Mouse (Mus musculus) hindbrain, embryonic 11.5 days (tissue): Measurements from ENCODE around the gene Serpinb6c. TPM values are rescaled to one million over a fixed set of nuclear protein-coding genes. Genes with fewer than 3 reads are reported as not detected.

Source experiments
- ATAC-seq: fragments of 200-750 bp; cut with Nextera tagmentation; 2 replicates; pipeline ENCODE4 v1.8.0; 2017; ENCODE audit warnings: mild to moderate bottlenecking, moderate TSS enrichment, moderate library complexity; ENCODE audit not compliant: low FRiP score
- DNase-seq: peaks from one replicate; pipeline ENCODE4 v3.0.0-alpha.2; 2015; ENCODE audit warnings: low spot score
- H3K27ac ChIP-seq: fragments of 300-500 bp; sonication (generic); 2 replicates; pipeline ENCODE4 v1.5.1; 2014; ENCODE audit warnings: mild to moderate bottlenecking, low read depth, low read length
- H3K27me3 ChIP-seq: fragments of 300-500 bp; sonication (generic); 2 replicates; pipeline ENCODE4 v1.6.1; 2014; ENCODE audit warnings: mild to moderate bottlenecking, low read length, moderate library complexity, mixed read lengths; ENCODE audit not compliant: control insufficient read depth, insufficient read depth
- H3K36me3 ChIP-seq: fragments of 300-500 bp; sonication (generic); 2 replicates; pipeline ENCODE4 v1.6.1; 2014; ENCODE audit warnings: mild to moderate bottlenecking, low read length, moderate library complexity, mixed read lengths; ENCODE audit not compliant: control insufficient read depth, insufficient read depth
- H3K4me1 ChIP-seq: fragments of 300-500 bp; sonication (generic); replicated peaks from 2 replicates; pipeline ENCODE4 v1.6.1; 2014; ENCODE audit warnings: low read length, mixed read lengths; ENCODE audit not compliant: control insufficient read depth, insufficient read depth
- H3K4me2 ChIP-seq: fragments of 300-500 bp; sonication (generic); replicated peaks from 2 replicates; pipeline ENCODE4 v1.6.1; 2014; ENCODE audit warnings: mild to moderate bottlenecking, low read depth, low read length
- H3K4me3 ChIP-seq: fragments of 300-500 bp; sonication (generic); 2 replicates; pipeline ENCODE4 v1.5.1; 2014; ENCODE audit warnings: low read depth, low read length
- H3K9ac ChIP-seq: fragments of 300-500 bp; sonication (generic); 2 replicates; pipeline ENCODE4 v1.6.1; 2014; ENCODE audit warnings: low read depth, low read length
- H3K9me3 ChIP-seq: fragments of 300-500 bp; sonication (generic); 2 replicates; pipeline ENCODE4 v1.6.1; 2016; ENCODE audit warnings: low read length; ENCODE audit not compliant: control insufficient read depth
- WGBS: fragments of 180-500 bp; shearing (Covaris S2); extraction: QIAGEN DNeasy Blood & Tissue Kit; methylation state at CpG from one replicate; pipeline ENCODE4 v1.1.7; 2014; 5-methylcytosine and 5-hydroxymethylcytosine counted together
- polyA plus RNA-seq: library from polyadenylated mRNA; unstranded; fragments of >200 nt; fragmentation: Nextera tagmentation; extraction: Ambion mirVana; gene quantifications from 2 replicates; pipeline ENCODE4 v1.2.1, GENCODE M21; 2014

Gene Serpinb6c
- polyA plus RNA-seq, 1 experiment from 2014 or later = not detected

- H3K4me1 ChIP-seq = no peaks in the 10 kb centered on the region
- H3K27me3 ChIP-seq = no peaks in the 10 kb centered on the region
- no peak for DNase-seq
- no peak within 1 kb of the TSS for H3K4me2 ChIP-seq
- ATAC-seq = no peak
- H3K27ac ChIP-seq = no peak within 1 kb of the TSS
- H3K36me3 ChIP-seq = no peaks in the 10 kb centered on the region
- H3K9ac ChIP-seq = no peak within 1 kb of the TSS
- H3K9me3 ChIP-seq = no peaks in the 10 kb centered on the region
- no peak within 1 kb of the TSS for H3K4me3 ChIP-seq
- WGBS = 73% methylated on average over 1 of the region's 1 CpGs
Observed at GRCm38 (mm10) chr13:33843308-33843707, 62.2 kb downstream of the Serpinb6c start, which contains the start of gene Serpinb6e. TSS of gene Serpinb6e (minus strand) at chr13:33843408.

- Histone ChIP-seq H3K4me2 (no peak overlapping the region), H3K4me1 (no peaks in the 10 kb centered on the region), H3K27ac (no peak overlapping the region), H3K9me3 (0 out of 2 replicates have a peak, but pooled peaks cover 2% of the 10 kb centered on the region), H3K36me3 (no peaks in the 10 kb centered on the region), H3K9ac (no peak overlapping the region), H3K4me3 (no peak overlapping the region), H3K27me3 (no peaks in the 10 kb centered on the region)
- no peak for DNase-seq
- WGBS = 95% methylated on average over 2 of the region's 2 CpGs
- ATAC-seq = no peak
Observed at GRCm38 (mm10) chr13:33830751-33831150, 74.8 kb downstream of the Serpinb6c start.

Other genes with a start within 250 kb of the Serpinb6c start
- gene Serpinb6d, start 244.3 kb downstream of the Serpinb6c start, polyA plus RNA-seq = not detected in 2 replicates
- gene Serpinb6e, start 62.3 kb downstream of the Serpinb6c start, polyA plus RNA-seq = not detected in 2 replicates
- 21.6 and 23.4 TPM in 2 replicates for gene Nqo2, start 59.0 kb upstream of the Serpinb6c start, polyA plus RNA-seq
- gene Ripk1, start 96.7 kb upstream of the Serpinb6c start, polyA plus RNA-seq = 8.9 and 10.1 TPM in 2 replicates
- 36.1 and 38.7 TPM in 2 replicates for gene Serpinb6a, start 97.1 kb upstream of the Serpinb6c start, polyA plus RNA-seq
- gene Bphl, start 131.9 kb upstream of the Serpinb6c start, polyA plus RNA-seq = 30.3 and 31.1 TPM in 2 replicates
- 422 and 447 TPM in 2 replicates for gene Tubb2a, start 172.3 kb upstream of the Serpinb6c start, polyA plus RNA-seq
- gene Tubb2b, start 224.8 kb upstream of the Serpinb6c start, polyA plus RNA-seq = 318 and 341 TPM in 2 replicates